Mouse (Mus musculus) embryonic facial prominence, embryonic 14.5 days (tissue): Measurements from ENCODE around the gene Fchsd2. TPM values are rescaled to one million over a fixed set of nuclear protein-coding genes. Genes with fewer than 3 reads are reported as not detected.

ENCODE experiments used
- ATAC-seq: fragments of 200-750 bp; cut with Nextera tagmentation; 2 replicates; pipeline ENCODE4 v1.8.0; 2017; ENCODE audit warnings: low read depth, moderate number of reproducible peaks, moderate TSS enrichment
- DNase-seq: peaks from one replicate; pipeline ENCODE4 v3.0.0-alpha.2; 2015; ENCODE audit warnings: low spot score
- H3K27ac ChIP-seq: fragments of 300-500 bp; sonication (generic); replicated peaks from 2 replicates; pipeline ENCODE4 v1.5.1; 2014; ENCODE audit warnings: low read depth, mild to moderate bottlenecking, low read length, moderate library complexity
- H3K27me3 ChIP-seq: fragments of 300-500 bp; sonication (generic); replicated peaks from 2 replicates; pipeline ENCODE4 v1.6.1; 2014; ENCODE audit warnings: low read length; ENCODE audit not compliant: control insufficient read depth, insufficient read depth
- H3K36me3 ChIP-seq: fragments of 300-500 bp; sonication (generic); 2 replicates; pipeline ENCODE4 v1.6.1; 2014; ENCODE audit warnings: low read length, mixed read lengths; ENCODE audit not compliant: control insufficient read depth, insufficient read depth
- H3K4me1 ChIP-seq: fragments of 300-500 bp; sonication (generic); 2 replicates; pipeline ENCODE4 v1.6.1; 2014; ENCODE audit warnings: antibody characterized with exemption, low read length; ENCODE audit not compliant: control insufficient read depth, insufficient read depth
- H3K4me2 ChIP-seq: fragments of 300-500 bp; sonication (generic); 2 replicates; pipeline ENCODE4 v1.6.1; 2014; ENCODE audit warnings: low read depth, mild to moderate bottlenecking, low read length, moderate library complexity, mixed read lengths
- H3K4me3 ChIP-seq: fragments of 300-500 bp; sonication (generic); 2 replicates; pipeline ENCODE4 v1.5.1; 2014; ENCODE audit warnings: low read depth, mild to moderate bottlenecking, low read length
- H3K9ac ChIP-seq: fragments of 300-500 bp; sonication (generic); 2 replicates; pipeline ENCODE4 v1.6.1; 2014; ENCODE audit warnings: low read depth, mild to moderate bottlenecking, low read length, moderate library complexity, mixed read lengths
- H3K9me3 ChIP-seq: fragments of 300-500 bp; sonication (generic); 2 replicates; pipeline ENCODE4 v1.6.1; 2016; ENCODE audit warnings: low read length; ENCODE audit not compliant: control insufficient read depth
- WGBS: fragments of 180-500 bp; shearing (Covaris S2); extraction: QIAGEN DNeasy Blood & Tissue Kit; methylation state at CpG from one replicate; pipeline ENCODE4 v1.1.7; 2014; 5-methylcytosine and 5-hydroxymethylcytosine counted together
- polyA plus RNA-seq: library from polyadenylated mRNA; unstranded; fragments of >200 nt; fragmentation: Nextera tagmentation; extraction: Ambion mirVana; gene quantifications from 2 replicates; pipeline ENCODE4 v1.2.1, GENCODE M21; 2014

Gene Fchsd2
- polyA plus RNA-seq, 1 experiment from 2014 or later = 20.7 TPM

- peaks cover 19% of the 10 kb centered on the region; the same call in 1 of the 2 replicates for H3K36me3 ChIP-seq
- ATAC-seq (no peak), DNase-seq (no peak)
- H3K9ac ChIP-seq = no peak overlapping the region
- H3K9me3 ChIP-seq = no peaks in the 10 kb centered on the region
- H3K27ac ChIP-seq = no peak overlapping the region
- no peaks in the 10 kb centered on the region for H3K27me3 ChIP-seq
- H3K4me1 ChIP-seq = no peaks in the 10 kb centered on the region
- H3K4me3 ChIP-seq = no peak overlapping the region
- WGBS = 72% methylated on average over 3 of the region's 3 CpGs
- H3K4me2 ChIP-seq = no peak overlapping the region
Observed at GRCm38 (mm10) chr7:101213515-101214263, 121.0 kb downstream of the Fchsd2 start.

DNA sequence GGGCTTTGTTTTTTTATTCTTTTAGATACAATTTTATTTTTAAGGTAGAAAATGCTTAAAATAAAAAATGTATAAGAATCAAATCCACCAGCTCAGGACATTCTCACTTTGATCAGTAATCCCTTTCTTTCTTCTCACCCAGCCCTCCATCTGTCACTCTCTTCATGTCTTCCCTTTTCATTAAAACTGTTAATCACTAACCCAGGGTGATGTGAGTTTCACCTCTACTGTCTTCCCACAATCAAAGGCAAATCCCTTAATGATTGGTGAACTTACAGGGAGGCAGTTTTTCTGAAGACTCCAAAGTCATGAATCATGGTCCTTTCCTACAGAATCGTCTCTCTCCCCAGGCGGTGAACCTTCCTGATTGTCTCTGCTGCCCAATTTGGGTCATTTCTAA is 124.1 kb downstream of the Fchsd2 start:
- H3K27me3 ChIP-seq = no peaks in the 10 kb centered on the region
- H3K4me2 ChIP-seq = no peak overlapping the region
- no peaks in the 10 kb centered on the region for H3K9me3 ChIP-seq
- DNase-seq (no peak), ATAC-seq (no peak)
- WGBS = 77% methylated on average over 2 of the region's 2 CpGs
- no peaks in the 10 kb centered on the region for H3K4me1 ChIP-seq
- no peak overlapping the region for H3K9ac ChIP-seq
- 0 out of 2 replicates have a peak, but pooled peaks cover 14% of the 10 kb centered on the region for H3K36me3 ChIP-seq
- H3K27ac ChIP-seq = no peak overlapping the region
- H3K4me3 ChIP-seq = no peak overlapping the region

- no peak for DNase-seq
- H3K4me1 ChIP-seq = no peaks in the 10 kb centered on the region
- H3K4me3 ChIP-seq = no peak overlapping the region
- H3K27me3 ChIP-seq = no peaks in the 10 kb centered on the region
- no peak for ATAC-seq
- no peak overlapping the region for H3K27ac ChIP-seq
- H3K36me3 ChIP-seq = no peaks in the 10 kb centered on the region
- H3K4me2 ChIP-seq = no peak overlapping the region
- no peak overlapping the region for H3K9ac ChIP-seq
- 92% methylated on average over 2 of the region's 2 CpGs for WGBS
- no peaks in the 10 kb centered on the region for H3K9me3 ChIP-seq
Observed at GRCm38 (mm10) chr7:101223501-101223900, 130.8 kb downstream of the Fchsd2 start.

DNA sequence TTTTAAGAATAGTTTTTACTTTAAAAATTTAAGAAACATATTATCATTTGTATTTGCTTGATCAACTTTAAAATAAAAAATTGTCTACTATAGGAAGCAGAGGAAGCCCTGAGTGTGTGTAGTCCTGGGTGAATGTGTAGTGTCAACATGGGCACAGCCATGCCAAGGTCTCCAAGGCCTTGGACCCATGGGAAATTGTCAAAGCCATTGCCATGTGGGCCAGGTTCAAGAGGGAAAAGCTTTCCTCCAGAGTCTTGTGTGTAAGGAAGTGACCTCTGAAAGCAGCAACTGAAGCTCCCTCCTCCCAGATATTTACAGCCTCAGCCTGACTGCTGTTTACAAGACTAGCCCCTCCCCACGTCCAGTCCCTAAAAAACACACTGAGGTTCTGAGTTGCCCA is 136.7 kb downstream of the Fchsd2 start:
- 82% methylated on average over 1 of the region's 1 CpGs for WGBS
- no peaks in the 10 kb centered on the region for H3K36me3 ChIP-seq

GRCm38 (mm10) chr7:101231458-101231857 is 138.8 kb downstream of the Fchsd2 start:
- H3K4me3 ChIP-seq = no peak overlapping the region
- DNase-seq (peak; percentile 23), ATAC-seq (no peak)
- peaks cover 5% of the 10 kb centered on the region; the same call in 1 of the 2 replicates for H3K36me3 ChIP-seq
- no peaks in the 10 kb centered on the region for H3K9me3 ChIP-seq
- no peak overlapping the region for H3K4me2 ChIP-seq
- no peak overlapping the region for H3K9ac ChIP-seq
- no peaks in the 10 kb centered on the region for H3K4me1 ChIP-seq
- no peak overlapping the region for H3K27ac ChIP-seq
- no peaks in the 10 kb centered on the region for H3K27me3 ChIP-seq
- WGBS = 32% methylated on average over 2 of the region's 2 CpGs

More for the DNA sequence above, 136.7 kb downstream of the Fchsd2 start:
- H3K4me3 ChIP-seq = no peak overlapping the region
- no peak overlapping the region for H3K4me2 ChIP-seq
- H3K9ac ChIP-seq = no peak overlapping the region
- DNase-seq (no peak), ATAC-seq (no peak)
- no peaks in the 10 kb centered on the region for H3K27me3 ChIP-seq
- no peak overlapping the region for H3K27ac ChIP-seq
- no peaks in the 10 kb centered on the region for H3K4me1 ChIP-seq
- no peaks in the 10 kb centered on the region for H3K9me3 ChIP-seq

- Histone ChIP-seq H3K4me1 (no peaks in the 10 kb centered on the region), H3K9ac (no peak overlapping the region), H3K27ac (no peak overlapping the region), H3K9me3 (no peaks in the 10 kb centered on the region), H3K4me2 (no peak overlapping the region), H3K4me3 (no peak overlapping the region), H3K36me3 (peaks cover 5% of the 10 kb centered on the region; the same call in 1 of the 2 replicates), H3K27me3 (no peaks in the 10 kb centered on the region)
- ATAC-seq (no peak), DNase-seq (no peak)
- WGBS = 80% methylated on average over 3 of the region's 3 CpGs
Observed at GRCm38 (mm10) chr7:101232716-101233115, 140.1 kb downstream of the Fchsd2 start.

- no peak for DNase-seq
- no peak for ATAC-seq
- Histone ChIP-seq H3K9ac (no peak overlapping the region), H3K4me2 (no peak overlapping the region), H3K4me1 (no peaks in the 10 kb centered on the region), H3K27ac (no peak overlapping the region), H3K4me3 (no peak overlapping the region), H3K27me3 (no peaks in the 10 kb centered on the region), H3K9me3 (no peaks in the 10 kb centered on the region), H3K36me3 (peaks cover 13% of the 10 kb centered on the region; the same call in 1 of the 2 replicates)
- WGBS = 65% methylated on average over 8 of the region's 8 CpGs
Observed at GRCm38 (mm10) chr7:101236712-101237473, 144.2 kb downstream of the Fchsd2 start.

GRCm38 (mm10) chr7:101248760-101249159 is 156.1 kb downstream of the Fchsd2 start:
- Histone ChIP-seq H3K4me2 (no peak overlapping the region), H3K27ac (no peak overlapping the region), H3K36me3 (peaks cover 36% of the 10 kb centered on the region), H3K9me3 (no peaks in the 10 kb centered on the region), H3K4me3 (no peak overlapping the region), H3K9ac (no peak overlapping the region), H3K4me1 (no peaks in the 10 kb centered on the region), H3K27me3 (no peaks in the 10 kb centered on the region)
- WGBS = 90% methylated on average over 4 of the region's 4 CpGs
- DNase-seq (no peak), ATAC-seq (no peak)
